Mouse (Mus musculus) kidney, embryonic 14.5 days (tissue): ENCODE results near the gene Gabrr2. TPM values are rescaled to one million over a fixed set of nuclear protein-coding genes. Genes with fewer than 3 reads are reported as not detected.

Experiments
- ATAC-seq: fragments of 200-750 bp; cut with Nextera tagmentation; 2 replicates; pipeline ENCODE4 v1.8.0; 2017; ENCODE audit warnings: moderate number of reproducible peaks, mild to moderate bottlenecking, moderate TSS enrichment, moderate library complexity; ENCODE audit not compliant: low FRiP score, low TSS enrichment
- H3K27ac ChIP-seq: fragments of 300-500 bp; sonication (generic); 2 replicates; pipeline ENCODE4 v1.5.1; 2014; ENCODE audit warnings: low read depth, mild to moderate bottlenecking, low read length, moderate library complexity, mixed read lengths
- H3K27me3 ChIP-seq: fragments of 300-500 bp; sonication (generic); 2 replicates; pipeline ENCODE4 v1.6.1; 2014; ENCODE audit warnings: mild to moderate bottlenecking, low read length; ENCODE audit not compliant: control insufficient read depth, insufficient read depth
- H3K36me3 ChIP-seq: fragments of 300-500 bp; sonication (generic); 2 replicates; pipeline ENCODE4 v1.6.1; 2014; ENCODE audit warnings: low read length, mixed read lengths; ENCODE audit not compliant: control insufficient read depth, insufficient read depth
- H3K4me1 ChIP-seq: fragments of 300-500 bp; sonication (generic); 2 replicates; pipeline ENCODE4 v1.6.1; 2014; ENCODE audit warnings: low read length, mixed read lengths; ENCODE audit not compliant: control insufficient read depth, insufficient read depth
- H3K4me2 ChIP-seq: fragments of 300-500 bp; sonication (generic); replicated peaks from 2 replicates; pipeline ENCODE4 v1.6.1; 2014; ENCODE audit warnings: low read depth, mild to moderate bottlenecking, low read length
- H3K4me3 ChIP-seq: fragments of 300-500 bp; sonication (generic); 2 replicates; pipeline ENCODE4 v1.5.1; 2014; ENCODE audit warnings: mild to moderate bottlenecking, low read length
- H3K9ac ChIP-seq: fragments of 300-500 bp; sonication (generic); 2 replicates; pipeline ENCODE4 v1.6.1; 2014; ENCODE audit warnings: low read depth, mild to moderate bottlenecking, low read length, moderate library complexity
- H3K9me3 ChIP-seq: fragments of 300-500 bp; sonication (generic); 2 replicates; pipeline ENCODE4 v1.6.1; 2016; ENCODE audit warnings: low read length; ENCODE audit not compliant: control insufficient read depth
- WGBS: fragments of 180-500 bp; shearing (Covaris S2); extraction: QIAGEN DNeasy Blood & Tissue Kit; methylation state at CpG from one replicate; pipeline ENCODE4 v1.1.7; 2014; 5-methylcytosine and 5-hydroxymethylcytosine counted together
- polyA plus RNA-seq: library from polyadenylated mRNA; unstranded; fragments of >200 nt; fragmentation: Nextera tagmentation; extraction: Ambion mirVana; gene quantifications from 2 replicates; pipeline ENCODE4 v1.2.1, GENCODE M21; 2014

The Gabrr2 gene
- polyA plus RNA-seq, 1 experiment from 2014 or later = not detected

GRCm38 (mm10) chr4:33066223-33066960, 3.6 kb downstream of the Gabrr2 start:
- no peak overlapping the region for H3K27ac ChIP-seq
- no peaks in the 10 kb centered on the region for H3K4me1 ChIP-seq
- no peaks in the 10 kb centered on the region for H3K9me3 ChIP-seq
- no peak overlapping the region for H3K4me2 ChIP-seq
- no peaks in the 10 kb centered on the region for H3K27me3 ChIP-seq
- ATAC-seq = no peak
- WGBS = 72% methylated on average over 14 of the region's 14 CpGs
- H3K9ac ChIP-seq = no peak overlapping the region
- H3K36me3 ChIP-seq = no peaks in the 10 kb centered on the region
- H3K4me3 ChIP-seq = no peak overlapping the region

- Histone ChIP-seq H3K4me1 (no peaks in the 10 kb centered on the region), H3K27me3 (no peaks in the 10 kb centered on the region), H3K4me2 (no peak overlapping the region), H3K36me3 (no peaks in the 10 kb centered on the region), H3K9me3 (no peaks in the 10 kb centered on the region), H3K27ac (no peak overlapping the region), H3K4me3 (no peak overlapping the region), H3K9ac (no peak overlapping the region)
- WGBS = 90% methylated on average over 3 of the region's 3 CpGs
- no peak for ATAC-seq
Observed at GRCm38 (mm10) chr4:33067331-33067730, 4.5 kb downstream of the Gabrr2 start.

- WGBS = 92% methylated on average over 6 of the region's 6 CpGs
Observed at GRCm38 (mm10) chr4:33067826-33068225, 5.0 kb downstream of the Gabrr2 start.

GRCm38 (mm10) chr4:33068894-33069293, 6.1 kb downstream of the Gabrr2 start:
- Histone ChIP-seq H3K9me3 (no peaks in the 10 kb centered on the region), H3K27ac (no peak overlapping the region), H3K4me2 (no peak overlapping the region), H3K4me3 (no peak overlapping the region), H3K9ac (no peak overlapping the region), H3K27me3 (no peaks in the 10 kb centered on the region), H3K36me3 (no peaks in the 10 kb centered on the region), H3K4me1 (no peaks in the 10 kb centered on the region)
- WGBS = 59% methylated on average over 6 of the region's 6 CpGs
- no peak for ATAC-seq

More at GRCm38 (mm10) chr4:33067826-33068225, 5.0 kb downstream of the Gabrr2 start:
- no peaks in the 10 kb centered on the region for H3K36me3 ChIP-seq
- H3K27ac ChIP-seq = no peak overlapping the region
- no peak overlapping the region for H3K4me3 ChIP-seq
- no peak overlapping the region for H3K4me2 ChIP-seq
- H3K9me3 ChIP-seq = no peaks in the 10 kb centered on the region
- no peak overlapping the region for H3K9ac ChIP-seq
- ATAC-seq = no peak
- no peaks in the 10 kb centered on the region for H3K4me1 ChIP-seq
- H3K27me3 ChIP-seq = no peaks in the 10 kb centered on the region

- Histone ChIP-seq H3K4me1 (no peaks in the 10 kb centered on the region), H3K27me3 (no peaks in the 10 kb centered on the region), H3K9ac (no peak overlapping the region), H3K36me3 (no peaks in the 10 kb centered on the region), H3K4me3 (no peak overlapping the region), H3K9me3 (no peaks in the 10 kb centered on the region), H3K27ac (no peak overlapping the region), H3K4me2 (no peak overlapping the region)
- WGBS = 89% methylated on average over 6 of the region's 6 CpGs
- ATAC-seq = no peak
Observed at GRCm38 (mm10) chr4:33070326-33070725, 7.5 kb downstream of the Gabrr2 start.

GRCm38 (mm10) chr4:33071337-33071736, 8.5 kb downstream of the Gabrr2 start:
- Histone ChIP-seq H3K27me3 (no peaks in the 10 kb centered on the region), H3K9me3 (no peaks in the 10 kb centered on the region), H3K9ac (no peak overlapping the region), H3K36me3 (no peaks in the 10 kb centered on the region), H3K4me2 (no peak overlapping the region), H3K4me3 (no peak overlapping the region), H3K27ac (no peak overlapping the region), H3K4me1 (no peaks in the 10 kb centered on the region)
- ATAC-seq = no peak
- WGBS = 90% methylated on average over 6 of the region's 6 CpGs

- Histone ChIP-seq H3K36me3 (no peaks in the 10 kb centered on the region), H3K27ac (no peak overlapping the region), H3K9ac (no peak overlapping the region), H3K27me3 (no peaks in the 10 kb centered on the region), H3K4me1 (no peaks in the 10 kb centered on the region), H3K9me3 (no peaks in the 10 kb centered on the region), H3K4me2 (no peak overlapping the region), H3K4me3 (no peak overlapping the region)
- 63% methylated on average over 11 of the region's 11 CpGs for WGBS
- ATAC-seq = no peak
Observed at GRCm38 (mm10) chr4:33072526-33073161, 9.8 kb downstream of the Gabrr2 start.

- H3K27ac ChIP-seq = no peak overlapping the region
- H3K4me3 ChIP-seq = no peak overlapping the region
- no peaks in the 10 kb centered on the region for H3K36me3 ChIP-seq
- no peaks in the 10 kb centered on the region for H3K4me1 ChIP-seq
- no peaks in the 10 kb centered on the region for H3K27me3 ChIP-seq
- WGBS = 81% methylated on average over 4 of the region's 4 CpGs
- H3K9me3 ChIP-seq = no peaks in the 10 kb centered on the region
- H3K4me2 ChIP-seq = no peak overlapping the region
- H3K9ac ChIP-seq = no peak overlapping the region
- ATAC-seq = no peak
Observed at GRCm38 (mm10) chr4:33074406-33074805, 11.6 kb downstream of the Gabrr2 start.

- Histone ChIP-seq H3K4me3 (no peak overlapping the region), H3K27me3 (no peaks in the 10 kb centered on the region), H3K4me1 (no peaks in the 10 kb centered on the region), H3K36me3 (no peaks in the 10 kb centered on the region), H3K9me3 (no peaks in the 10 kb centered on the region), H3K4me2 (no peak overlapping the region), H3K27ac (no peak overlapping the region), H3K9ac (no peak overlapping the region)
- WGBS = 61% methylated on average over 5 of the region's 5 CpGs
- ATAC-seq = no peak
Observed at GRCm38 (mm10) chr4:33074851-33075250, 12.1 kb downstream of the Gabrr2 start.
